Mouse (Mus musculus): ENCODE data around the gene Slco4c1. TPM values are rescaled to one million over a fixed set of nuclear protein-coding genes. Genes with fewer than 3 reads are reported as not detected.

Gene Slco4c1
- polyA plus RNA-seq, 1 experiment from 2014 or later = 0.57 TPM

- 70% methylated on average over 4 of the region's 4 CpGs for WGBS
- Histone ChIP-seq H3K9ac (replicated peaks; ENCODE audit: low read length) (no peak overlapping the region), H3K27ac (replicated peaks; ENCODE audit: low read depth, low read length) (no peak overlapping the region), H3K27me3 (ENCODE audit: control insufficient read depth, insufficient read depth, low read length) (no peaks in the 10 kb centered on the region), H3K4me3 (replicated peaks; ENCODE audit: low read depth, low read length) (no peak overlapping the region), H3K36me3 (ENCODE audit: control insufficient read depth, insufficient read depth, low read length) (no peaks in the 10 kb centered on the region), H3K9me3 (ENCODE audit: control insufficient read depth, low read length) (no peaks in the 10 kb centered on the region), H3K4me2 (ENCODE audit: low read length) (no peak overlapping the region), H3K4me1 (ENCODE audit: control insufficient read depth, insufficient read depth, low read length) (no peaks in the 10 kb centered on the region)
- ATAC-seq (ENCODE audit: low FRiP score, low TSS enrichment) (no peak), DNase-seq (no peak)
Observed at GRCm38 (mm10) chr1:96794690-96795089, 77.3 kb downstream of the Slco4c1 start.

DNA sequence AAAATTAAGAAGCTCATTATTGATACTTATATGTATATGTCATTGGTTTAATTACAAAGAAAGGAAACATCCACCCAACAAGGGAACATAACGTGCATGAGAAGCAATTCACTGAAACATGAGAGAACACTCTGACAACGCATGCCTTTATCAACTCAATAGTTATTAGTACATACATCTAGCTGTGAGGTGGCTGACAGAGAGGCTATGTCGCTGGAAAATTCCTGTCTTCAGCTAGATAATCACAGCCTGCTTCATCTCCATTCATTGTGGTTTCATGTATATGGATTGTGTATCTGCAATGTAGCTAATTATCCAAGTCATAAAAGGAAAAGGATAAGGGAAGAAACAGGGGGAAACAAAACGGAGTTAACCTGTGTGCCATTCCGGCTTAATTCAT lies 77.7 kb downstream of the Slco4c1 start:
- Histone ChIP-seq H3K4me3 (replicated peaks; ENCODE audit: low read depth, low read length) (no peak overlapping the region), H3K36me3 (ENCODE audit: control insufficient read depth, insufficient read depth, low read length) (no peaks in the 10 kb centered on the region), H3K9ac (replicated peaks; ENCODE audit: low read length) (no peak overlapping the region), H3K27me3 (ENCODE audit: control insufficient read depth, insufficient read depth, low read length) (no peaks in the 10 kb centered on the region), H3K4me1 (ENCODE audit: control insufficient read depth, insufficient read depth, low read length) (no peaks in the 10 kb centered on the region), H3K4me2 (ENCODE audit: low read length) (no peak overlapping the region), H3K9me3 (ENCODE audit: control insufficient read depth, low read length) (no peaks in the 10 kb centered on the region), H3K27ac (replicated peaks; ENCODE audit: low read depth, low read length) (no peak overlapping the region)
- 77% methylated on average over 5 of the region's 5 CpGs for WGBS
- DNase-seq = no peak
- no peak for ATAC-seq (ENCODE audit: low FRiP score, low TSS enrichment)

GRCm38 (mm10) chr1:96789268-96789667 lies 82.7 kb downstream of the Slco4c1 start:
- Histone ChIP-seq H3K36me3 (ENCODE audit: control insufficient read depth, insufficient read depth, low read length) (no peaks in the 10 kb centered on the region), H3K27ac (replicated peaks; ENCODE audit: low read depth, low read length) (no peak overlapping the region), H3K4me2 (ENCODE audit: low read length) (no peak overlapping the region), H3K4me1 (ENCODE audit: control insufficient read depth, insufficient read depth, low read length) (no peaks in the 10 kb centered on the region), H3K9me3 (ENCODE audit: control insufficient read depth, low read length) (no peaks in the 10 kb centered on the region), H3K27me3 (ENCODE audit: control insufficient read depth, insufficient read depth, low read length) (no peaks in the 10 kb centered on the region), H3K4me3 (replicated peaks; ENCODE audit: low read depth, low read length) (no peak overlapping the region), H3K9ac (replicated peaks; ENCODE audit: low read length) (no peak overlapping the region)
- WGBS = 94% methylated on average over 1 of the region's 1 CpGs
- no peak for DNase-seq
- no peak for ATAC-seq (ENCODE audit: low FRiP score, low TSS enrichment)

- Histone ChIP-seq H3K4me3 (replicated peaks; ENCODE audit: low read depth, low read length) (no peak overlapping the region), H3K9me3 (ENCODE audit: control insufficient read depth, low read length) (no peaks in the 10 kb centered on the region), H3K36me3 (ENCODE audit: control insufficient read depth, insufficient read depth, low read length) (no peaks in the 10 kb centered on the region), H3K27ac (replicated peaks; ENCODE audit: low read depth, low read length) (no peak overlapping the region), H3K4me2 (ENCODE audit: low read length) (no peak overlapping the region), H3K9ac (replicated peaks; ENCODE audit: low read length) (no peak overlapping the region), H3K4me1 (ENCODE audit: control insufficient read depth, insufficient read depth, low read length) (no peaks in the 10 kb centered on the region), H3K27me3 (ENCODE audit: control insufficient read depth, insufficient read depth, low read length) (no peaks in the 10 kb centered on the region)
- WGBS = 92% methylated on average over 4 of the region's 4 CpGs
- no peak for DNase-seq
- no peak for ATAC-seq (ENCODE audit: low FRiP score, low TSS enrichment)
Observed at GRCm38 (mm10) chr1:96774174-96774573, 97.8 kb downstream of the Slco4c1 start.

DNA sequence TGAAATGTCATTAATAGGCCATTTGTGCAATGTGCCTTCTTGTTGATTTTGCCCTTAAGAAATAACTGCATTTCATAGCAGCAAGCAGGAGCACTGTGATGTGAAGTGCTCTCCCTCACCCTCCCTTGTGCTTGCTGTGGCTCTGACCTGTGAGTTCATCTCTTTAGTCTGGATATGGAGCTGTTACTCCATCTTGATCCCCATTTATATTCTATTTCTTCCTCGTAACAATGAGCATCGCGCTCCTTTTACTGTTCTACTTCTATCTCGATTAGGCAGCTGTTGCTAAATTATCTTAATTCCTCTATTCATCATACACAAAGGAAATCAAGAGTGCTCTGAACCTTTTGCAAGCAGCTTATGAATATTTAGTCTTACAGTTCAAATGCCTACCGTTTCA lies 98.3 kb downstream of the Slco4c1 start:
- 34% methylated on average over 5 of the region's 5 CpGs for WGBS
- DNase-seq (no peak), ATAC-seq (ENCODE audit: low FRiP score, low TSS enrichment) (no peak; the same call in 1 of the 2 replicates)
- Histone ChIP-seq H3K4me2 (ENCODE audit: low read length) (no peak overlapping the region), H3K4me1 (ENCODE audit: control insufficient read depth, insufficient read depth, low read length) (no peaks in the 10 kb centered on the region), H3K9ac (replicated peaks; ENCODE audit: low read length) (no peak overlapping the region), H3K9me3 (ENCODE audit: control insufficient read depth, low read length) (no peaks in the 10 kb centered on the region), H3K36me3 (ENCODE audit: control insufficient read depth, insufficient read depth, low read length) (no peaks in the 10 kb centered on the region), H3K4me3 (replicated peaks; ENCODE audit: low read depth, low read length) (no peak overlapping the region), H3K27me3 (ENCODE audit: control insufficient read depth, insufficient read depth, low read length) (no peaks in the 10 kb centered on the region), H3K27ac (replicated peaks; ENCODE audit: low read depth, low read length) (no peak overlapping the region)

- DNase-seq = no peak
- H3K27me3 ChIP-seq (ENCODE audit: control insufficient read depth, insufficient read depth, low read length) = no peaks in the 10 kb centered on the region
- ATAC-seq (ENCODE audit: low FRiP score, low TSS enrichment) = no peak
- 97% methylated on average over 1 of the region's 1 CpGs for WGBS
- H3K4me2 ChIP-seq (ENCODE audit: low read length) = no peak overlapping the region
- no peaks in the 10 kb centered on the region for H3K9me3 ChIP-seq (ENCODE audit: control insufficient read depth, low read length)
- no peak overlapping the region for H3K4me3 ChIP-seq (replicated peaks; ENCODE audit: low read depth, low read length)
- no peaks in the 10 kb centered on the region for H3K36me3 ChIP-seq (ENCODE audit: control insufficient read depth, insufficient read depth, low read length)
- no peak overlapping the region for H3K27ac ChIP-seq (replicated peaks; ENCODE audit: low read depth, low read length)
- no peaks in the 10 kb centered on the region for H3K4me1 ChIP-seq (ENCODE audit: control insufficient read depth, insufficient read depth, low read length)
- no peak overlapping the region for H3K9ac ChIP-seq (replicated peaks; ENCODE audit: low read length)
Observed at GRCm38 (mm10) chr1:96770283-96770682, 101.7 kb downstream of the Slco4c1 start.

DNA sequence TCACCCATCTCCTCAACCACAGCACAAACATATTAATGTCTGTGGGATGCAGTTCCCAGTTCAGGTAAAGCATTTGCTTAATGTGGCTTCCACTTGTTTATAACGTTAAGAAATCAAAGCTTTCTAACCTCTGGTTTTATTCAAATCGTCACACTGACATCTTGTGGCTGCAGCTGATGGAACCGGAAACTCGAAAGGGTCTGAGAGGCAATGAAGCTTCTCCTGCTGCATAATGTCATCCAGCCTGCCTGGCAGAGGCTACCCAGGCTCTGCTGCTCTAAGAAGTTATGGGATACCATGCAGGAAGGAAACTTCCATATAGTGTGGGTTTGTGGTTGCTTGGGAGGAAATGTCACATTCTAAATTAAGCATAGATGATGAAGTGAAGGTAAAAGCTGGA lies 103.7 kb downstream of the Slco4c1 start:
- no peak overlapping the region for H3K4me3 ChIP-seq (replicated peaks; ENCODE audit: low read depth, low read length)
- no peak overlapping the region for H3K4me2 ChIP-seq (ENCODE audit: low read length)
- H3K4me1 ChIP-seq (ENCODE audit: control insufficient read depth, insufficient read depth, low read length) = no peaks in the 10 kb centered on the region
- no peak overlapping the region for H3K27ac ChIP-seq (replicated peaks; ENCODE audit: low read depth, low read length)
- no peaks in the 10 kb centered on the region for H3K36me3 ChIP-seq (ENCODE audit: control insufficient read depth, insufficient read depth, low read length)
- no peak overlapping the region for H3K9ac ChIP-seq (replicated peaks; ENCODE audit: low read length)
- WGBS = 19% methylated on average over 4 of the region's 4 CpGs
- H3K27me3 ChIP-seq (ENCODE audit: control insufficient read depth, insufficient read depth, low read length) = no peaks in the 10 kb centered on the region
- H3K9me3 ChIP-seq (ENCODE audit: control insufficient read depth, low read length) = no peaks in the 10 kb centered on the region
- ATAC-seq (ENCODE audit: low FRiP score, low TSS enrichment) = 0 out of 2 replicates have a peak, but pooled peaks have one; percentile 37
- DNase-seq = peak; percentile 79

DNA sequence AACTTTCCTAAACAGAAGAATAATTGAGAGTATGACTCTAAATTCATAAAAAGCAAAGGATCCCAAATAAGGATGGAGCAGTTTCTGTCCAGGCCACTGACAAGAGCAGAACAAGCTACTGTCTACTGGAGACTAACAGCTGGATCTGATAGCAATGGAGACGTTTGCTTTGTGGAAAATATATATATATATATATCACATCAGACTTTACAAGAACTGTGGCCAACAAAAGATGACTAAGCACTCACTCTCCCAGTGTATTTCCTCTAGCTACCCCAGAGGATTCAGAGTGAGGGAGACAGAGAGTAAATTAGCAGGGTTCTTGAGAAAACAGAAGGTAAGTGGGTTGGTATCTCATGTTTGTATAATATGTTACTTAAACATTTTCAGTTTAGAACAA lies 105.4 kb downstream of the Slco4c1 start:
- ATAC-seq (ENCODE audit: low FRiP score, low TSS enrichment) (no peak), DNase-seq (no peak)
- Histone ChIP-seq H3K27ac (replicated peaks; ENCODE audit: low read depth, low read length) (no peak overlapping the region), H3K9ac (replicated peaks; ENCODE audit: low read length) (no peak overlapping the region), H3K4me1 (ENCODE audit: control insufficient read depth, insufficient read depth, low read length) (no peaks in the 10 kb centered on the region), H3K4me2 (ENCODE audit: low read length) (no peak overlapping the region), H3K9me3 (ENCODE audit: control insufficient read depth, low read length) (no peaks in the 10 kb centered on the region), H3K27me3 (ENCODE audit: control insufficient read depth, insufficient read depth, low read length) (no peaks in the 10 kb centered on the region), H3K36me3 (ENCODE audit: control insufficient read depth, insufficient read depth, low read length) (no peaks in the 10 kb centered on the region), H3K4me3 (replicated peaks; ENCODE audit: low read depth, low read length) (no peak overlapping the region)
- WGBS = 63% methylated on average over 1 of the region's 1 CpGs
